Mouse (Mus musculus): ENCODE data around the gene Mc3r. TPM values are rescaled to one million over a fixed set of nuclear protein-coding genes. Genes with fewer than 3 reads are reported as not detected.

Mc3r gene
- not detected in 2 replicates for polyA plus RNA-seq (2015; fragmentation: Nextera tagmentation; extraction: Ambion mirVana)

- Histone ChIP-seq H3K4me3 (replicated peaks; ENCODE audit: low read length) (no peak within 1 kb of the TSS), H3K36me3 (ENCODE audit: control insufficient read depth, insufficient read depth, low read length) (no peaks in the 10 kb centered on the region), H3K9me3 (replicated peaks; ENCODE audit: control insufficient read depth, low read length) (no peaks in the 10 kb centered on the region), H3K4me2 (ENCODE audit: low read depth, low read length) (no peak within 1 kb of the TSS), H3K9ac (ENCODE audit: low read length) (no peak within 1 kb of the TSS), H3K4me1 (ENCODE audit: control insufficient read depth, insufficient read depth, low read length) (no peaks in the 10 kb centered on the region), H3K27ac (ENCODE audit: low read length) (no peak within 1 kb of the TSS), H3K27me3 (ENCODE audit: control insufficient read depth, insufficient read depth, low read length) (peaks cover 5% of the 10 kb centered on the region)
- ATAC-seq (ENCODE audit: insufficient read depth, low FRiP score), result no peak
- 9% methylated on average over 22 of the region's 22 CpGs for WGBS
These were observed at the start of gene Mc3r for GRCm38 (mm10) chr2:172248106-172248764. Gene Mc3r, plus strand, starts transcription at chr2:172248492.

- no peak for ATAC-seq (ENCODE audit: insufficient read depth, low FRiP score)
- no peaks in the 10 kb centered on the region for H3K27me3 ChIP-seq (ENCODE audit: control insufficient read depth, insufficient read depth, low read length)
- H3K4me1 ChIP-seq (ENCODE audit: control insufficient read depth, insufficient read depth, low read length), result no peaks in the 10 kb centered on the region
These were observed 46.1 kb upstream of the Mc3r start for GRCm38 (mm10) chr2:172201998-172202780.

GRCm38 (mm10) chr2:172207003-172207402 lies 41.3 kb upstream of the Mc3r start:
- WGBS, result 9% methylated on average over 11 of the region's 11 CpGs
- H3K4me1 ChIP-seq (ENCODE audit: control insufficient read depth, insufficient read depth, low read length), result no peaks in the 10 kb centered on the region
- no peaks in the 10 kb centered on the region for H3K9me3 ChIP-seq (replicated peaks; ENCODE audit: control insufficient read depth, low read length)
- no peak overlapping the region for H3K27ac ChIP-seq (ENCODE audit: low read length)
- no peak for ATAC-seq (ENCODE audit: insufficient read depth, low FRiP score)
- H3K27me3 ChIP-seq (ENCODE audit: control insufficient read depth, insufficient read depth, low read length), result no peaks in the 10 kb centered on the region
- no peaks in the 10 kb centered on the region for H3K36me3 ChIP-seq (ENCODE audit: control insufficient read depth, insufficient read depth, low read length)
- H3K9ac ChIP-seq (ENCODE audit: low read length), result no peak overlapping the region
- H3K4me2 ChIP-seq (ENCODE audit: low read depth, low read length), result no peak overlapping the region
- H3K4me3 ChIP-seq (replicated peaks; ENCODE audit: low read length), result no peak overlapping the region

More at GRCm38 (mm10) chr2:172201998-172202780, 46.1 kb upstream of the Mc3r start:
- no peaks in the 10 kb centered on the region for H3K36me3 ChIP-seq (ENCODE audit: control insufficient read depth, insufficient read depth, low read length)
- WGBS, result 82% methylated on average over 13 of the region's 13 CpGs
- H3K27ac ChIP-seq (ENCODE audit: low read length), result no peak overlapping the region
- no peak overlapping the region for H3K4me3 ChIP-seq (replicated peaks; ENCODE audit: low read length)
- H3K9ac ChIP-seq (ENCODE audit: low read length), result no peak overlapping the region
- H3K4me2 ChIP-seq (ENCODE audit: low read depth, low read length), result no peak overlapping the region
- no peaks in the 10 kb centered on the region for H3K9me3 ChIP-seq (replicated peaks; ENCODE audit: control insufficient read depth, low read length)

- no peaks in the 10 kb centered on the region for H3K4me1 ChIP-seq (ENCODE audit: control insufficient read depth, insufficient read depth, low read length)
- no peak overlapping the region for H3K4me3 ChIP-seq (replicated peaks; ENCODE audit: low read length)
- no peaks in the 10 kb centered on the region for H3K36me3 ChIP-seq (ENCODE audit: control insufficient read depth, insufficient read depth, low read length)
- no peak overlapping the region for H3K4me2 ChIP-seq (ENCODE audit: low read depth, low read length)
- WGBS, result 39% methylated on average over 8 of the region's 8 CpGs
- H3K9me3 ChIP-seq (replicated peaks; ENCODE audit: control insufficient read depth, low read length), result no peaks in the 10 kb centered on the region
- no peak for ATAC-seq (ENCODE audit: insufficient read depth, low FRiP score)
- no peak overlapping the region for H3K9ac ChIP-seq (ENCODE audit: low read length)
- no peak overlapping the region for H3K27ac ChIP-seq (ENCODE audit: low read length)
- no peaks in the 10 kb centered on the region for H3K27me3 ChIP-seq (ENCODE audit: control insufficient read depth, insufficient read depth, low read length)
These were observed 34.8 kb upstream of the Mc3r start for GRCm38 (mm10) chr2:172213480-172213879.

- 86% methylated on average over 5 of the region's 5 CpGs for WGBS
- Histone ChIP-seq H3K36me3 (ENCODE audit: control insufficient read depth, insufficient read depth, low read length) (no peaks in the 10 kb centered on the region), H3K4me1 (ENCODE audit: control insufficient read depth, insufficient read depth, low read length) (no peaks in the 10 kb centered on the region), H3K9me3 (replicated peaks; ENCODE audit: control insufficient read depth, low read length) (no peaks in the 10 kb centered on the region), H3K9ac (ENCODE audit: low read length) (no peak overlapping the region), H3K27me3 (ENCODE audit: control insufficient read depth, insufficient read depth, low read length) (no peaks in the 10 kb centered on the region), H3K4me2 (ENCODE audit: low read depth, low read length) (no peak overlapping the region), H3K4me3 (replicated peaks; ENCODE audit: low read length) (no peak overlapping the region), H3K27ac (ENCODE audit: low read length) (no peak overlapping the region)
- no peak for ATAC-seq (ENCODE audit: insufficient read depth, low FRiP score)
These were observed 34.0 kb upstream of the Mc3r start for GRCm38 (mm10) chr2:172214336-172214735.

- WGBS, result 30% methylated on average over 11 of the region's 11 CpGs
- ATAC-seq (ENCODE audit: insufficient read depth, low FRiP score), result no peak
- no peaks in the 10 kb centered on the region for H3K9me3 ChIP-seq (replicated peaks; ENCODE audit: control insufficient read depth, low read length)
- H3K9ac ChIP-seq (ENCODE audit: low read length), result no peak overlapping the region
- no peaks in the 10 kb centered on the region for H3K4me1 ChIP-seq (ENCODE audit: control insufficient read depth, insufficient read depth, low read length)
- no peaks in the 10 kb centered on the region for H3K27me3 ChIP-seq (ENCODE audit: control insufficient read depth, insufficient read depth, low read length)
- H3K36me3 ChIP-seq (ENCODE audit: control insufficient read depth, insufficient read depth, low read length), result no peaks in the 10 kb centered on the region
- no peak overlapping the region for H3K4me2 ChIP-seq (ENCODE audit: low read depth, low read length)
- no peak overlapping the region for H3K27ac ChIP-seq (ENCODE audit: low read length)
- H3K4me3 ChIP-seq (replicated peaks; ENCODE audit: low read length), result no peak overlapping the region
These were observed 32.7 kb upstream of the Mc3r start for GRCm38 (mm10) chr2:172215508-172216162.

GRCm38 (mm10) chr2:172216163-172216915 lies 32.0 kb upstream of the Mc3r start:
- H3K4me2 ChIP-seq (ENCODE audit: low read depth, low read length), result no peak overlapping the region
- H3K4me3 ChIP-seq (replicated peaks; ENCODE audit: low read length), result no peak overlapping the region
- no peaks in the 10 kb centered on the region for H3K9me3 ChIP-seq (replicated peaks; ENCODE audit: control insufficient read depth, low read length)
- no peak overlapping the region for H3K27ac ChIP-seq (ENCODE audit: low read length)
- no peaks in the 10 kb centered on the region for H3K4me1 ChIP-seq (ENCODE audit: control insufficient read depth, insufficient read depth, low read length)
- no peaks in the 10 kb centered on the region for H3K27me3 ChIP-seq (ENCODE audit: control insufficient read depth, insufficient read depth, low read length)
- WGBS, result 60% methylated on average over 17 of the region's 17 CpGs
- no peak overlapping the region for H3K9ac ChIP-seq (ENCODE audit: low read length)
- no peak for ATAC-seq (ENCODE audit: insufficient read depth, low FRiP score)
- no peaks in the 10 kb centered on the region for H3K36me3 ChIP-seq (ENCODE audit: control insufficient read depth, insufficient read depth, low read length)

GRCm38 (mm10) chr2:172217886-172218285 lies 30.4 kb upstream of the Mc3r start:
- Histone ChIP-seq H3K9ac (ENCODE audit: low read length) (no peak overlapping the region), H3K4me3 (replicated peaks; ENCODE audit: low read length) (no peak overlapping the region), H3K4me2 (ENCODE audit: low read depth, low read length) (no peak overlapping the region), H3K9me3 (replicated peaks; ENCODE audit: control insufficient read depth, low read length) (no peaks in the 10 kb centered on the region), H3K4me1 (ENCODE audit: control insufficient read depth, insufficient read depth, low read length) (no peaks in the 10 kb centered on the region), H3K36me3 (ENCODE audit: control insufficient read depth, insufficient read depth, low read length) (no peaks in the 10 kb centered on the region), H3K27ac (ENCODE audit: low read length) (no peak overlapping the region), H3K27me3 (ENCODE audit: control insufficient read depth, insufficient read depth, low read length) (peaks cover 6% of the 10 kb centered on the region; the same call in 1 of the 2 replicates)
- WGBS, result 57% methylated on average over 7 of the region's 8 CpGs
- ATAC-seq (ENCODE audit: insufficient read depth, low FRiP score), result no peak
